Mouse (Mus musculus): ENCODE results near the gene Maff. TPM values are rescaled to one million over a fixed set of nuclear protein-coding genes. Genes with fewer than 3 reads are reported as not detected.

The Maff gene
- polyA plus RNA-seq, 1 experiment from 2014 or later = 0.97 TPM

DNA sequence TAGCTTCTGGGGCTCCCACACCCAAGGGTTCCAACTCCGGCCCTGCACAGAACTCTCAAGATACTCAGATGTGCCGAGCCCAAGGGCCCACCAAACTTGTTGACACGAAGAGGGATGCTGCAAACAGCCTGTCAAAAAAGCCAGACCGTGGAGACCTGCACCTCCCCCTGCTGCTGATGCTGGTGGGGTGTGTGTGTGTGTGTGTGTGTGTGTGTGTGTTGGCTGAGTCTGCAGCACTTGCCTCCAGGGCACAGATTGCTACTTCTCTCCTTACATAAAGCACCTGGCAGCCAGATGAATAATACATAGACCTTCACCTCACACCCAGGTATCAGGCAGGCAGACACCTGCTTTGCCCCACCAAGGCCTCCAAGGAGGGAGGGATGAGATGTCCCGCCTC is 55.8 kb downstream of the Maff start:
- Histone ChIP-seq H3K36me3 (no peaks in the 10 kb centered on the region), H3K4me1 (peaks cover 27% of the 10 kb centered on the region), H3K4me2 (replicated peaks) (peak overlapping the region; percentile 72), H3K27me3 (peaks cover 12% of the 10 kb centered on the region; the same call in 1 of the 2 replicates), H3K9ac (replicated peaks) (peak overlapping the region; percentile 95), H3K4me3 (peak overlapping the region; percentile 96), H3K9me3 (no peaks in the 10 kb centered on the region), H3K27ac (replicated peaks) (no peak overlapping the region)
- no peak for ATAC-seq (ENCODE audit: low FRiP score, low read depth)
- 31% methylated on average over 5 of the region's 5 CpGs for WGBS

DNA sequence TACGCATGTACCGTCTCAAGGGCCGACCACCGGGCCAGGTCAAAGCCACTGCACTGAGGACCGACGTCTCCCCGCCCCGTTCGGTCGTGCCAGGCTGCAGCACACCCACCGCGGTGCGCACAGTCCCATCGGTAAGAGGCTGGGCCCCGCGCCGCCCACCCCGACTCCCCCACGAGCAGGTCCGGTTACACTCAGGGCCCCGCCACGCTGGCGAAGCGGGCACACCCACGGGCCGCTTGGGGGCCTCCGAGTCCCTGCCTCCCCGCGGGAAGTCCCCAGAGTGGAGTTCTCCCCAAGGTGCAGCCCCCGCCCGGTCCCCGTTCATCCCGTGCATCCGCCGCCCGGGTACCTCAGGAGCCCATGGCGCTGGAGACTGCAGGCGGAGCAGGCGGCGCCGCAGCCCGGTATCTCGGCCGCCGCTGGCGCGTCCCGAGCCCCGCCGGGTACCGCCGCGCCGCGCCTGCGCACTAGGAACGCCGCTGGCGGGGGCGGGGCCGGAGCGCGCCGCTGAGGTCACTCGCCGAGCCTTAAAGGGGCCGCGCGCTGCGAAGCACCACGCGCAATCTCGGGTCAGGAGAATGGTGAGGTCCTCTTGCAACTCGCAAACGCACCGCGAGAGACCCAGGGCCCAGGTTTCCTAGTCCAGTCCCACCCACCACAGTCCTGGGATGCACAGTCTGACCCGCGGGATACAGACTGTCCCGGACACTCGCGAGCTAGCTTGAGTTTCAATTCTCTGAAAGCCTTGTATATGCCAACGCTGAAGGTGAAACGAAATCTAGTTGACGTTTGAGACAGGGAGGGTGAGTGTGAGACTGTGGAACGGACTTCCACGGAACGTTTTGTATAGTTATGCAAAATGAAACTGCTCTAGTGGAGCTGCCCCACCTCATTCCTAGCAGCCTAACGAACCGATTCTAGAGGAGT is 56.7 kb downstream of the Maff start, which contains the start of gene Tmem184b:
Gene Tmem184b (minus strand): TSS at position 734 of the 927 bp plus-strand sequence.
- under 1% methylated on average over 90 of the region's 90 CpGs for WGBS
- Histone ChIP-seq H3K36me3 (no peaks in the 10 kb centered on the region), H3K4me3 (peak within 1 kb of the TSS; percentile 96), H3K4me1 (peaks cover 27% of the 10 kb centered on the region), H3K9me3 (no peaks in the 10 kb centered on the region), H3K27ac (replicated peaks) (peak within 1 kb of the TSS; percentile 66), H3K27me3 (peaks cover 12% of the 10 kb centered on the region; the same call in 1 of the 2 replicates), H3K9ac (replicated peaks) (peak within 1 kb of the TSS; percentile 95), H3K4me2 (replicated peaks) (peak within 1 kb of the TSS; percentile 72)
- ATAC-seq (ENCODE audit: low FRiP score, low read depth) = peak; percentile 91

DNA sequence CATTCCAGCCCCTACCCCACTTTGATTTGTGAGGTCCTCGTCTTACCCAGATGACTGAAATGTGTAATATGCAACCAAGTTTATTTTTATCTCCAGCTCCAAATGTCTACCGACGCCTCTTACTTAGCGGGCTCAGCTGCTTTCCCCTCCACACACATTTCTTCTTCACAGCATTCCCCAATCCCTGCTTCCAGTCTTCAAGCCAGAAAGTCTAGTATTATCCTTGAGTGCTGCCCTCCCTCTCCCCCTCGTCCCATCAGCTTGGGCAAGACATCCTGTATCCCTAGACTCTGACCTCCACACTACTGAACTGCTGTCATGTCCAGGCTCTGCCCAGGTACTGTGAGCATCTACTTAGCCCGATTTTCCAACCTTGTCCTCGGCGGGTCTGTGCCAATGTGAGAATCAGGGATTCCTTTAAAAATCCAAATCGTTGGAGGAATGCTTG is 57.4 kb downstream of the Maff start:
- Histone ChIP-seq H3K4me2 (replicated peaks) (peak overlapping the region; percentile 72), H3K36me3 (no peaks in the 10 kb centered on the region), H3K4me3 (peak overlapping the region; percentile 96), H3K9ac (replicated peaks) (peak overlapping the region; percentile 95; the same call in 1 of the 2 replicates), H3K27ac (replicated peaks) (no peak overlapping the region), H3K9me3 (no peaks in the 10 kb centered on the region), H3K4me1 (peaks cover 27% of the 10 kb centered on the region), H3K27me3 (peaks cover 12% of the 10 kb centered on the region; the same call in 1 of the 2 replicates)
- WGBS = 21% methylated on average over 9 of the region's 9 CpGs
- ATAC-seq (ENCODE audit: low FRiP score, low read depth) = no peak

DNA sequence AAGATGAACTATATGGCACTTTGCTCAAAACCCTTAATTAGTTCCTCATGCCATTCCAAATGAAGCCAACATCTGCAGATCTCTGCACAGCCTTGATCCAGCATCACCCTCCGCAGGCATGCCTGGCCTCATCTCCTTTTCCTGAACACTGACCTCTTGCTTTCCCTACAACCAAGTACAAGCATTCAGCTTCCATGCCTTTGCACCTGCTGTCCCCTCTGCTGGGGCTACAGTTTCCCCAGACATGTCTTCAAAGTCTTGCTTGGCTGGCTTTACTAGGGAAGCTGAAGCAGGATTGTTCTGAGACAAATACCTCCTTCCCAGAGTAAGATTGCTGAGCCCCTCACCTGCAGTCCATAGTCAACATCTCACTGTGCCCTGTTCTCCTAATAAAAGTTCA is 57.9 kb downstream of the Maff start:
- Histone ChIP-seq H3K27ac (replicated peaks) (no peak overlapping the region), H3K4me1 (peaks cover 27% of the 10 kb centered on the region), H3K4me2 (replicated peaks) (no peak overlapping the region), H3K9me3 (no peaks in the 10 kb centered on the region), H3K9ac (replicated peaks) (no peak overlapping the region), H3K36me3 (no peaks in the 10 kb centered on the region), H3K27me3 (peaks cover 12% of the 10 kb centered on the region; the same call in 1 of the 2 replicates), H3K4me3 (no peak overlapping the region)
- no peak for ATAC-seq (ENCODE audit: low FRiP score, low read depth)
- 45% methylated on average over 1 of the region's 1 CpGs for WGBS

DNA sequence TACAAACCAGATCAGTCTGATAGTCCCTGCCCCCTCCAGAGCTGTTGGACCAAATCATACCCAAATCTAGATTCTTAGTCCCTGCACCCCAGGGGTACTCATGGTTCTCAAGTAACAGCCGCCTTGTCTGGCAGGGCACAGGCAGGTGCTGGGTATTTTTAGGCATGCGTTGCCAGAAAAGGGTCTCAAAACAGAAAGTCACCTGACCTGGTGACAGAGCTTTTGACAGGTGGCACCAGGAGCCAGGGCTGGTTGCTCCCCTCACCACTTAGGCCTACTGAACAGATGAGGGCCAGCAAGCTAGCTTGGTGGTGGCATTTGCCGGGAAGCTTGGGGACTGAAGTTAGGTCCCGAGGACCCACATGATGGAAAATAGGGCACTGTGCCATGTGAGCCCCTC is 60.1 kb downstream of the Maff start:
- Histone ChIP-seq H3K27ac (replicated peaks) (no peak overlapping the region), H3K36me3 (no peaks in the 10 kb centered on the region), H3K4me2 (replicated peaks) (no peak overlapping the region), H3K9me3 (no peaks in the 10 kb centered on the region), H3K4me1 (peaks cover 13% of the 10 kb centered on the region), H3K4me3 (no peak overlapping the region), H3K9ac (replicated peaks) (no peak overlapping the region), H3K27me3 (peaks cover 12% of the 10 kb centered on the region; the same call in 1 of the 2 replicates)
- ATAC-seq (ENCODE audit: low FRiP score, low read depth) = no peak
- 90% methylated on average over 4 of the region's 4 CpGs for WGBS

MicroRNAs encoded within 50 kb of the gene (microRNA counts, 519-probe panel; counts per million panel counts)
- microRNA mmu-miR-1943 = not detected

Small RNA genes within 50 kb of the gene (microRNA-seq; reads per million reads assigned to microRNA genes)
- gene Mir1943 = 3.9 reads per million, percentile 15 among the genes with 10 or more reads in this experiment

Other genes starting within 250 kb of the Maff start
- gene Micall1, start 237.7 kb upstream of the Maff start, polyA plus RNA-seq (2016; fragmentation: Nextera tagmentation; extraction: Ambion mirVana) = 11.4 and 11.5 TPM in 2 replicates
- 314 and 327 TPM in 2 replicates for gene Polr2f, start 205.6 kb upstream of the Maff start, polyA plus RNA-seq (2016; fragmentation: Nextera tagmentation; extraction: Ambion mirVana)
- 9.7 and 11.9 TPM in 2 replicates for gene 1700088E04Rik, start 205.4 kb upstream of the Maff start, polyA plus RNA-seq (2016; fragmentation: Nextera tagmentation; extraction: Ambion mirVana)
- gene Sox10, start 181.4 kb upstream of the Maff start, polyA plus RNA-seq (2016; fragmentation: Nextera tagmentation; extraction: Ambion mirVana) = 0.48 and 1.2 TPM in 2 replicates
- gene Pick1, start 117.4 kb upstream of the Maff start, polyA plus RNA-seq (2016; fragmentation: Nextera tagmentation; extraction: Ambion mirVana) = 60.5 and 67.8 TPM in 2 replicates
- gene Gm49486, start 117.2 kb upstream of the Maff start, polyA plus RNA-seq (2016; fragmentation: Nextera tagmentation; extraction: Ambion mirVana) = 0.72 and 0.80 TPM in 2 replicates
- 0.24 and 0.50 TPM in 2 replicates for gene Slc16a8, start 91.9 kb upstream of the Maff start, polyA plus RNA-seq (2016; fragmentation: Nextera tagmentation; extraction: Ambion mirVana)
- gene Baiap2l2, start 61.1 kb upstream of the Maff start, polyA plus RNA-seq (2016; fragmentation: Nextera tagmentation; extraction: Ambion mirVana) = 0.72 and 2.4 TPM in 2 replicates
- 35.4 and 37.1 TPM in 2 replicates for gene Pla2g6, start 18.2 kb upstream of the Maff start, polyA plus RNA-seq (2016; fragmentation: Nextera tagmentation; extraction: Ambion mirVana)
- gene Tmem184b, start 56.9 kb downstream of the Maff start, polyA plus RNA-seq (2016; fragmentation: Nextera tagmentation; extraction: Ambion mirVana) = 47.1 and 47.9 TPM in 2 replicates
- 267 and 291 TPM in 2 replicates for gene Csnk1e, start 108.9 kb downstream of the Maff start, polyA plus RNA-seq (2016; fragmentation: Nextera tagmentation; extraction: Ambion mirVana)
- not detected in 2 replicates for gene Kcnj4, start 158.6 kb downstream of the Maff start, polyA plus RNA-seq (2016; fragmentation: Nextera tagmentation; extraction: Ambion mirVana)
- 18.2 and 26.6 TPM in 2 replicates for gene Kdelr3, start 169.8 kb downstream of the Maff start, polyA plus RNA-seq (2016; fragmentation: Nextera tagmentation; extraction: Ambion mirVana)
- 73.6 and 74.9 TPM in 2 replicates for gene Ddx17, start 200.1 kb downstream of the Maff start, polyA plus RNA-seq (2016; fragmentation: Nextera tagmentation; extraction: Ambion mirVana)